In the genomic region with DNA sequence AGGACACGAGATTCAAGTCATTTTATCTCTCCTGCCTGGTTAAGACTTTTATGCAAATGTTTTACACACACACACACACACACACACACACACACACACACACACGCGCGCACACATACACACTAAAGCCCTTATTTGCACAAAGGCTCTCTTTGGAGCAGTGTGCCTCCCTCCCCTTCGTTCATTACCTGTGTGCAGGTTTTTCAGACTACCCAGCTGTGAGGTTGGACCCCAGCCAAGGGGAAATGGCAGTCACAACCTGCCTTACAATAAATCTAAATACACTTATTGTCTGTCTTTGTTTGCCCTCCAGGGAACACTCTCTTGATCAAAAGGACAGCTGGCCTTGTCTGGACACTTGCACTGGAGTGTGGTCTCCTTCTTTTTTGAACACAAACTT, we compare ENCODE assay signal across 13 mouse cellular contexts. TPM values are rescaled to one million over a fixed set of nuclear protein-coding genes. Genes with fewer than 3 reads are reported as not detected.
DNase-seq lines count a peak whose midpoint lies in the region; ATAC-seq and TF ChIP-seq lines count a peak whose summit lies in the region.
"Had no signal": no experiment of that assay in that cellular context is flagged by ENCODE, and none has a peak within 500 bp of the region (broad histone marks: within the 10 kb centered on the region; RNA-seq: fewer than 3 reads in every experiment).

No protein-coding gene starts in this region.

- 73% methylated on average over 5 of the region's 5 CpGs for WGBS in kidney, adult 2 months
- 70% methylated on average over 5 of the region's 5 CpGs for WGBS in intestine, embryonic 14.5 days
- WGBS in limb, embryonic 13.5 days, result 54% methylated on average over 5 of the region's 5 CpGs
- WGBS in heart, embryonic 11.5 days (ENCODE audit: insufficient replicate concordance), result 80% methylated on average over 5 of the region's 5 CpGs

- no peak overlapping the region for H3K4me3 ChIP-seq in kidney, adult 2 months (ENCODE audit: insufficient read depth, low read depth, low read length)
- H3K4me3 ChIP-seq in intestine, embryonic 14.5 days (ENCODE audit: low read depth, low read length), result no peak overlapping the region
- H3K4me3 ChIP-seq in limb, embryonic 13.5 days, result no peak overlapping the region
- no peak overlapping the region for H3K4me3 ChIP-seq in heart, embryonic 11.5 days (ENCODE audit: low read depth, low read length)

- H3K27me3 ChIP-seq in kidney, adult 2 months (replicated peaks; ENCODE audit: control insufficient read depth, insufficient read depth, low read length), result no peaks in the 10 kb centered on the region
- H3K27me3 ChIP-seq in intestine, embryonic 14.5 days (replicated peaks; ENCODE audit: control insufficient read depth, insufficient read depth, low read length), result no peaks in the 10 kb centered on the region
- no peaks in the 10 kb centered on the region for H3K27me3 ChIP-seq in limb, embryonic 13.5 days
- no peaks in the 10 kb centered on the region for H3K27me3 ChIP-seq in heart, embryonic 11.5 days (ENCODE audit: control insufficient read depth, insufficient read depth, low read length)
- H3K27me3 ChIP-seq: CH12.LX had no signal

- intact Hi-C loops in left cerebral cortex, postnatal 36 days (cut with DNase I), result no loop called here

- no peaks in the 10 kb centered on the region for H3K9me3 ChIP-seq in intestine, embryonic 14.5 days (ENCODE audit: control insufficient read depth, low read length)
- H3K9me3 ChIP-seq in limb, embryonic 13.5 days, result no peaks in the 10 kb centered on the region
- no peaks in the 10 kb centered on the region for H3K9me3 ChIP-seq in heart, embryonic 11.5 days (replicated peaks; ENCODE audit: control insufficient read depth, low read length)

- no peak for TF ChIP-seq CTCF in kidney, adult 2 months (conservative IDR thresholded peaks at IDR 0.05; ENCODE audit: insufficient read depth, insufficient read length, low read depth, low read length)

- peak; percentile 57 for ATAC-seq in intestine, embryonic 14.5 days (replicated peaks; ENCODE audit: low FRiP score, low TSS enrichment, low read depth)
- peak; percentile 39; the same call in 1 of the 2 replicates for ATAC-seq in limb, embryonic 13.5 days (ENCODE audit: low FRiP score, low read depth)
- ATAC-seq in heart, embryonic 11.5 days (replicated peaks; ENCODE audit: insufficient number of reproducible peaks, low FRiP score, low TSS enrichment), result no peak

- H3K4me1 ChIP-seq in kidney, adult 2 months (ENCODE audit: control insufficient read depth, insufficient read depth, low read length), result peaks cover 11% of the 10 kb centered on the region; the same call in 1 of the 2 replicates
- H3K4me1 ChIP-seq in intestine, embryonic 14.5 days (replicated peaks; ENCODE audit: control insufficient read depth, insufficient read depth, low read length), result 0 out of 2 replicates have a peak, but pooled peaks cover 6% of the 10 kb centered on the region
- peaks cover 44% of the 10 kb centered on the region for H3K4me1 ChIP-seq in limb, embryonic 13.5 days
- H3K4me1 ChIP-seq in heart, embryonic 11.5 days (ENCODE audit: control insufficient read depth, insufficient read depth, low read length), result no peaks in the 10 kb centered on the region

- peak; percentile 49 for DNase-seq in kidney, adult 2 months
- DNase-seq in kidney, adult 11 months, result no peak
- peak; percentile 17 to 18 for DNase-seq in B cell, adult 2 months
- DNase-seq in intestine, embryonic 14.5 days (ENCODE audit: low spot score), result no peak
- DNase-seq in left cerebral cortex, postnatal 36 days (ENCODE audit: low spot score in 2 of 2), result no peak
- DNase-seq in thymus, adult 18-20 months, result no peak
- DNase-seq: cerebellum, postnatal 36 days; heart, adult 18-20 months; heart, postnatal 4 days; retina, postnatal 1 day had no signal

- H3K27ac ChIP-seq in kidney, adult 2 months (ENCODE audit: insufficient read depth, low read depth, low read length), result no peak overlapping the region
- no peak overlapping the region for H3K27ac ChIP-seq in intestine, embryonic 14.5 days (ENCODE audit: low read depth)
- peak overlapping the region; percentile 59; the same call in 1 of the 2 replicates for H3K27ac ChIP-seq in limb, embryonic 13.5 days
- H3K27ac ChIP-seq in heart, embryonic 11.5 days (ENCODE audit: low read depth, low read length), result no peak overlapping the region

- TF ChIP-seq POLR2A in kidney, adult 2 months (IDR thresholded peaks at IDR 0.05; ENCODE audit: low read depth, low read length), result no peak

- H3K9ac ChIP-seq in intestine, embryonic 14.5 days (ENCODE audit: low read length), result no peak overlapping the region
- H3K9ac ChIP-seq in limb, embryonic 13.5 days, result no peak overlapping the region
- H3K9ac ChIP-seq in heart, embryonic 11.5 days (ENCODE audit: low read depth, low read length), result no peak overlapping the region

- no peaks in the 10 kb centered on the region for H3K36me3 ChIP-seq in kidney, adult 2 months (ENCODE audit: control insufficient read depth, insufficient read depth, low read length)
- no peaks in the 10 kb centered on the region for H3K36me3 ChIP-seq in intestine, embryonic 14.5 days (ENCODE audit: control insufficient read depth, insufficient read depth, low read length)
- no peaks in the 10 kb centered on the region for H3K36me3 ChIP-seq in limb, embryonic 13.5 days
- no peaks in the 10 kb centered on the region for H3K36me3 ChIP-seq in heart, embryonic 11.5 days (ENCODE audit: control insufficient read depth, insufficient read depth, low read length)

- no peak overlapping the region for H3K4me2 ChIP-seq in intestine, embryonic 14.5 days (ENCODE audit: low read length)
- no peak overlapping the region for H3K4me2 ChIP-seq in limb, embryonic 13.5 days (replicated peaks)
- no peak overlapping the region for H3K4me2 ChIP-seq in heart, embryonic 11.5 days

RNA-seq across cellular contexts. Expression of gene Abcc4, which starts 17.4 kb away (rescaled TPM):
- polyA plus RNA-seq in kidney, adult 2 months (2012; rRNA removed), result 30.8 and 31.3 TPM in 2 replicates
- 3.5 and 4.4 TPM in 2 replicates for polyA plus RNA-seq in intestine, embryonic 14.5 days (2014; fragmentation: Nextera tagmentation; extraction: Ambion mirVana)
- 1.3 and 1.4 TPM in 2 replicates for polyA plus RNA-seq in limb, embryonic 13.5 days (2015; fragmentation: Nextera tagmentation; extraction: Ambion mirVana)
- polyA plus RNA-seq in heart, embryonic 11.5 days (2014; fragmentation: Nextera tagmentation; extraction: Ambion mirVana), result 1.6 and 1.7 TPM in 2 replicates
- total RNA-seq in left cerebral cortex, postnatal 36 days (2021), result 10 to 100 TPM in 1 of 2 experiments, 1 to 10 TPM in 1; 8.4 to 13.6 TPM

Comparison
In these comparisons a context has a peak if more than half of its experiments do, and no peak if none do; other contexts are left out.
1. DNase-seq: peak in kidney, adult 2 months (single experiment) and B cell, adult 2 months (2 of 2); none in kidney, adult 11 months (single experiment), intestine, embryonic 14.5 days (single experiment), left cerebral cortex, postnatal 36 days (0 of 2) and thymus, adult 18-20 months (0 of 2).